Mouse (Mus musculus): ENCODE measurements around the gene Bbs7. TPM values are rescaled to one million over a fixed set of nuclear protein-coding genes. Genes with fewer than 3 reads are reported as not detected.

Gene Bbs7
- polyA plus RNA-seq, 2 experiments, result 12.2 to 14.0 TPM

GRCm38 (mm10) chr3:36569836-36570235 lies 43.4 kb downstream of the Bbs7 start:
- Histone ChIP-seq H3K36me3 (ENCODE audit: control insufficient read depth, insufficient read depth, low read length) (peaks cover 44% of the 10 kb centered on the region), H3K27ac (replicated peaks; ENCODE audit: low read depth, low read length) (no peak overlapping the region)
- 89% methylated on average over 5 of the region's 5 CpGs for WGBS

GRCm38 (mm10) chr3:36563666-36564065 lies 49.6 kb downstream of the Bbs7 start:
- DNase-seq (ENCODE audit: low spot score) (no peak), ATAC-seq (ENCODE audit: low FRiP score, low read depth) (no peak)
- Histone ChIP-seq H3K9ac (ENCODE audit: low read depth, low read length, severe bottlenecking) (no peak overlapping the region), H3K27ac (replicated peaks; ENCODE audit: low read depth, low read length) (no peak overlapping the region), H3K9me3 (ENCODE audit: control insufficient read depth, low read length) (no peaks in the 10 kb centered on the region), H3K27me3 (ENCODE audit: control insufficient read depth, insufficient read depth, low read length) (no peaks in the 10 kb centered on the region), H3K4me3 (replicated peaks; ENCODE audit: low read length) (no peak overlapping the region), H3K36me3 (ENCODE audit: control insufficient read depth, insufficient read depth, low read length) (peaks cover 85% of the 10 kb centered on the region), H3K4me2 (replicated peaks; ENCODE audit: low read depth, low read length, severe bottlenecking) (no peak overlapping the region), H3K4me1 (ENCODE audit: control insufficient read depth, insufficient read depth, low read length) (no peaks in the 10 kb centered on the region)
- TF ChIP-seq POLR2A (IDR thresholded peaks at IDR 0.05; ENCODE audit: borderline replicate concordance, extremely low read depth, insufficient read depth, insufficient read length), result no peak
- 87% methylated on average over 3 of the region's 3 CpGs for WGBS

More at GRCm38 (mm10) chr3:36569836-36570235, 43.4 kb downstream of the Bbs7 start:
- no peak for TF ChIP-seq POLR2A (IDR thresholded peaks at IDR 0.05; ENCODE audit: borderline replicate concordance, extremely low read depth, insufficient read depth, insufficient read length)
- Histone ChIP-seq H3K4me1 (ENCODE audit: control insufficient read depth, insufficient read depth, low read length) (peaks cover 12% of the 10 kb centered on the region), H3K9me3 (ENCODE audit: control insufficient read depth, low read length) (no peaks in the 10 kb centered on the region), H3K4me2 (replicated peaks; ENCODE audit: low read depth, low read length, severe bottlenecking) (peak overlapping the region; percentile 92), H3K9ac (ENCODE audit: low read depth, low read length, severe bottlenecking) (peak overlapping the region; percentile 80), H3K27me3 (ENCODE audit: control insufficient read depth, insufficient read depth, low read length) (no peaks in the 10 kb centered on the region), H3K4me3 (replicated peaks; ENCODE audit: low read length) (peak overlapping the region; percentile 88)
- DNase-seq (ENCODE audit: low spot score) (no peak), ATAC-seq (ENCODE audit: low FRiP score, low read depth) (no peak)

GRCm38 (mm10) chr3:36559606-36560005 lies 53.7 kb downstream of the Bbs7 start:
- no peak overlapping the region for H3K9ac ChIP-seq (ENCODE audit: low read depth, low read length, severe bottlenecking)
- no peaks in the 10 kb centered on the region for H3K4me1 ChIP-seq (ENCODE audit: control insufficient read depth, insufficient read depth, low read length)
- TF ChIP-seq POLR2A (IDR thresholded peaks at IDR 0.05; ENCODE audit: borderline replicate concordance, extremely low read depth, insufficient read depth, insufficient read length), result no peak
- no peak for DNase-seq (ENCODE audit: low spot score)
- H3K27ac ChIP-seq (replicated peaks; ENCODE audit: low read depth, low read length), result no peak overlapping the region
- ATAC-seq (ENCODE audit: low FRiP score, low read depth), result no peak
- H3K9me3 ChIP-seq (ENCODE audit: control insufficient read depth, low read length), result no peaks in the 10 kb centered on the region
- H3K27me3 ChIP-seq (ENCODE audit: control insufficient read depth, insufficient read depth, low read length), result no peaks in the 10 kb centered on the region
- H3K36me3 ChIP-seq (ENCODE audit: control insufficient read depth, insufficient read depth, low read length), result peaks cover 86% of the 10 kb centered on the region
- no peak overlapping the region for H3K4me3 ChIP-seq (replicated peaks; ENCODE audit: low read length)
- no peak overlapping the region for H3K4me2 ChIP-seq (replicated peaks; ENCODE audit: low read depth, low read length, severe bottlenecking)
- WGBS, result 79% methylated on average over 4 of the region's 4 CpGs

- no peak overlapping the region for H3K4me2 ChIP-seq (replicated peaks; ENCODE audit: low read depth, low read length, severe bottlenecking)
- ATAC-seq (ENCODE audit: low FRiP score, low read depth) (no peak), DNase-seq (ENCODE audit: low spot score) (no peak)
- no peaks in the 10 kb centered on the region for H3K4me1 ChIP-seq (ENCODE audit: control insufficient read depth, insufficient read depth, low read length)
- no peaks in the 10 kb centered on the region for H3K9me3 ChIP-seq (ENCODE audit: control insufficient read depth, low read length)
- peaks cover 72% of the 10 kb centered on the region for H3K36me3 ChIP-seq (ENCODE audit: control insufficient read depth, insufficient read depth, low read length)
- H3K27me3 ChIP-seq (ENCODE audit: control insufficient read depth, insufficient read depth, low read length), result no peaks in the 10 kb centered on the region
- no peak overlapping the region for H3K4me3 ChIP-seq (replicated peaks; ENCODE audit: low read length)
- no peak overlapping the region for H3K27ac ChIP-seq (replicated peaks; ENCODE audit: low read depth, low read length)
- H3K9ac ChIP-seq (ENCODE audit: low read depth, low read length, severe bottlenecking), result no peak overlapping the region
- no peak for TF ChIP-seq POLR2A (IDR thresholded peaks at IDR 0.05; ENCODE audit: borderline replicate concordance, extremely low read depth, insufficient read depth, insufficient read length)
- WGBS, result 92% methylated on average over 1 of the region's 1 CpGs
Measured at GRCm38 (mm10) chr3:36557601-36558000, 55.7 kb downstream of the Bbs7 start.

- ATAC-seq (ENCODE audit: low FRiP score, low read depth), result peak; percentile 90
- DNase-seq (ENCODE audit: low spot score), result peak; percentile 82
- Histone ChIP-seq H3K4me2 (replicated peaks; ENCODE audit: low read depth, low read length, severe bottlenecking) (peak within 1 kb of the TSS; percentile 77), H3K4me3 (replicated peaks; ENCODE audit: low read length) (peak within 1 kb of the TSS; percentile 67), H3K27me3 (ENCODE audit: control insufficient read depth, insufficient read depth, low read length) (no peaks in the 10 kb centered on the region), H3K4me1 (ENCODE audit: control insufficient read depth, insufficient read depth, low read length) (peaks cover 6% of the 10 kb centered on the region; the same call in 1 of the 2 replicates), H3K27ac (replicated peaks; ENCODE audit: low read depth, low read length) (peak within 1 kb of the TSS; percentile 16; the same call in 1 of the 2 replicates), H3K9ac (ENCODE audit: low read depth, low read length, severe bottlenecking) (peak within 1 kb of the TSS; percentile 57), H3K36me3 (ENCODE audit: control insufficient read depth, insufficient read depth, low read length) (peaks cover 33% of the 10 kb centered on the region), H3K9me3 (ENCODE audit: control insufficient read depth, low read length) (no peaks in the 10 kb centered on the region)
- WGBS, result under 1% methylated on average over 39 of the region's 39 CpGs
- TF ChIP-seq POLR2A (IDR thresholded peaks at IDR 0.05; ENCODE audit: borderline replicate concordance, extremely low read depth, insufficient read depth, insufficient read length), result peak; percentile 58; the same call in 1 of the 2 replicates
Measured at GRCm38 (mm10) chr3:36552406-36553047, 60.8 kb downstream of the Bbs7 start, which contains the start of gene Exosc9. Gene Exosc9 (plus strand): TSS chr3:36552606.

Data from limb, embryonic 14.5 days (tissue).